Mouse (Mus musculus): Measurements from ENCODE around the gene Mctp2.

Gene Mctp2

DNA sequence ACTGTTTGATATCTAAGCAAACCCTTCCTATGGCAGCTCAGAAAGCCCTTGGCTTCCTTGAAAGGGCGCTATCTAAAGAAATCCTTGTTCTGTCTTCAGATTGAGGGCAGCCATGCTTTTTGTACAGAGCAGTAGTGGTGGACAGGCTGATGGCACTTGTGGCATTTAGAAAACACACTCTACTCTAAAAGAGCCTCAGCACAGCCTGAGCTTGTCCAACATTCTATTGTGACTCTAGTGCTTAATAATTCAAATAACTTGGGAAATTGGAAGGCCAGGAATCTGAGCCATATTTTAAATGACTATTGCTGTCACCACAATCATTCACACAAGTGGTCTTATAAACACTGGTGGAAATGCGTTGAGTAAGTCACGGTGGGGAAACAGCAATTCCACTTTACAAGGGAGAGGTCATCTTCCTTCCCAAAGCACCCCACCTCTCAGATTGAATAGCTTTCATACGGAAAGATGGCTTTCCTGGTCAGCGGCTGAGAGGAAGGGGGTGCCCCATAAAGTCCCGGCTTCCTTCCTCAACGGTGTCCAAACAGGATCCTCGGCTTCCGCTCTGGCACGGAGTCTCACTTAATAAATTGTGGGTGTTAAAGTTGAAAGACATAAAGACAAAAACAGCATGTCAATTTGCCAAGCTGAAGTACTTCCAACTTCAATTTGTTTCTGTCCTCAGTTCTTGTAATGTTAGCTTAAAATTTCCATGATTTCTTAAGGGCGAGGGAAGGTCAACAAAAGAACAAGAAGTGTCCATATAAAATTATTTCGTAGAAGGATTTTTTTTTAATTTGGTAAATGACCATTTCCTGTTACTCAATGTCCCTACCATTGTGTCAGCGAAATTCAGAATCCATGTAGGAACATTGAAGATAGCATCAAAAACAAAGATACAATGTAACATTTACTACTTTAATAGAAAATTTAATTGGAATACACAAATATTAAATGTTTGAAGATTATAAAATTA lies 140.4 kb downstream of the Mctp2 start:
- DNase-seq: no peak

DNA sequence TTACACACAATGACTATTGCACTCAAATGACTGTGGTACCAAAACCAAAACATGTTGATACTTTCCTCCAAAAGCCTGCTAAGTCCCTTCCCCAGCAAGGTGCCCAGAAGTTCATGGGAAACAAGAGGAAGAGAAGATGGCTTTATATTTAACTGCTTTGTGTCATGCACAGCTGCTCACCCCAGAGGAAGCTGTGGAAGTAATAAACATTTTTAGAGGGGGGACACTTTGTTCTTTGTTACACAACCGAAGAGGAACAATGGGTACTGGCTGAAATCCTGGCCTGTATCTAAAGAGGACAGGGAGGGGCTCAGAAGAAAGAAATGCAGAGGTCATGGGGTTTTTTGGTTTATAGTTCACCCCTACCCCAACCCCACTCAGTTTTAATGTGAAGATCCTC lies 144.2 kb downstream of the Mctp2 start:
- no peak for DNase-seq

DNA sequence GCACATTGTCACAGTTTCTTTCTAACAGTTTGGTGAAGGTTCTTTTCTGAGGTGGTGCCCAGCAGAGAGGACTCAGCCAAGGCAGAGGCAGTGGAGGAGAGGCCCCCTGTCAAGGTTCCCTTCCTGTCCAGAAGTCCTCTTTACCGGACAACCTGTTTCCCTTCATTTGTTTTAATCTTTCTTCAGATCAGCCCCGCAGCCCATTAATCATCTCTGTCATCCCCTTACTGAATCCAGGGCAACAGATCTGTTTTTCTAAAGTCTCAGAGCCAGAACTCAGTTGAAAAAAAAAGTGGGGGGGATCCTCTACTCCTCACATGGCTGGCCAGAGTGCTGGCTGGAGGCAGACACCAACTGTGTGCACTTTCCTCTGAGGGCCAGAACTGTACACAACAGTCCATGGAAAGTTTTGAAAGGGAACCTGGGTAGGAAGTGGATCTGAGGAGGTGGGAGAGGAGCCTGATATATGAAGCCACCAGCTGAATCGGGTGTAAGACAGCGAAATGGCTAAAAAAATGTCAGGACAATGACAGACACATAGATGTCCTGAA lies 146.8 kb downstream of the Mctp2 start:
- no peak for DNase-seq

DNA sequence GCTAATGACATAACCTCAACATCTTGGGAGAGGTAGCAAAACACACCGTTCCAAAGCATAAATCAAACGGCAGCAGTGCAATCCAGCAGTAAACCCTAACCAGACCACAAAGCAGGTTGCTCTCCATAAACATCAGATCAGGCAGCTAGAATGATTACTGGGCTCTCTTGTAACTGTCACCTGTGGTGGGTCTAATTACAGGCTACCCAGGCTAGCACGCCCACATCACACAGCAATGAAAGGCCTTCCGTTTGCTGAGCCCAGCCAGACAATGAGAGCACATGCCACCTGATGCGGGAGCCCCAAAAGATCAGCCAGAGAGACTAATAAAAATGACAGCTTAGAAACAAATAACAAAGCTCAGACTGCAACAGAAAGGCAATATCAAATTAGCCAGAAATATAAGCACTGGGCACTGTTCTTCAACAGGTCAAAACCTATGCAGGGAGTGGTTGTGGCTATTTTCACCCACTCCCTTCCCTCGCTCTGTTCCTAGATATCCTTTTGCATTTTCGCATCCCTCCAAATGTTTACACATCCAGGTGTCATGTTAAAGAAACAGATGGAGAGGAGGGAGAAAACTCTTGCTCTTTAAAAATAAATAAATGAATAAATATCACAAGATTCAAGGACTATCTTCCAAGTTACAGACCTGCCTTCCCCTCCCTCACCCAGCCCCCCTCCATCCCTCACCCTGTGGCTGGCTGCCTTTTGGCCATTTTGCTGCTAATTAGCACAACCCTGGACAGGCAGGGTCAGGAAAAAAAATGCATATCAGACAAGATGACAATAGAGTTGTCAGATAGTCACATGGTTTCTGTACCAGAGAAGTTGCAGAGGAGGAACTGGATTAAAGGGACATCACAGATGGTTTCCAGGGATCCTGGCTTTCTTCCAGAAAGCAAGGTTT lies 155.4 kb downstream of the Mctp2 start:
- no peak for DNase-seq

DNA sequence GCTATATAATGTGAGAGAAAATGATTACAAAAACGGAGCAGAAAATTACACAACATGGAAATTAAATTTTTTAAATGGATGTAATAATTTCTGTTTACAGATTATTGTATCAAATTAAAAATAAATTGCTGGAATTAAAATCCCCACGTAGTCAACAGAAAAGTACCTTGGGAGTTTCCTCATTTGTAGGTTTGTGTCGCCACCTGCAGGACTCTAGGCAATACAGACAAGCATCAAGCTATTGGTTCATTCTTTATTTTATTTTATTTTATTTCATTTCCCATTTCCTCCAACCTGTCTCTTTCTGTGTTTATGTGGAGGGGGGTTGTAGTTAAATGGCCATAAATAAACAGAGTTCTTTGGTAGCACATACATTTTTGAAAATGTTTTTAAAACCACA lies 157.3 kb downstream of the Mctp2 start:
- no peak for DNase-seq

DNA sequence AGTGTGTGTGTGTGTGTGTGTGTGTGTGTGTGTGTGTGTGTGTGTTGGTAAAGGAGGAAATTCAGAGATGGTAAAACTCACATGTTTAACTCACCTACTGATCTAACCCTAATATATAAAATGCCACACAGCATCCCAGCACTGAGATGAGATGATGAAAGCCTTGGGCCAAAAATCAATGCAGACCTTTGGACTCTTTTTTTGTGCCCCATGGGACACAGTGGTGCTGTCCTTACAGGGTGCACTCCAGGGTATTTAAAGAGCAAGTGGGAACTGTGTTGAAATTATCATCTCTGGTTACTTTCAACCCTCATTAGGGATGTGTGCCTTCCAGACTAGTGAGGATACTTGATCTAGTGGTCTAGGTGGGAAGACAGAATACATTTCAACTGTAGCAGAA lies 159.6 kb downstream of the Mctp2 start:
- DNase-seq: no peak

DNA sequence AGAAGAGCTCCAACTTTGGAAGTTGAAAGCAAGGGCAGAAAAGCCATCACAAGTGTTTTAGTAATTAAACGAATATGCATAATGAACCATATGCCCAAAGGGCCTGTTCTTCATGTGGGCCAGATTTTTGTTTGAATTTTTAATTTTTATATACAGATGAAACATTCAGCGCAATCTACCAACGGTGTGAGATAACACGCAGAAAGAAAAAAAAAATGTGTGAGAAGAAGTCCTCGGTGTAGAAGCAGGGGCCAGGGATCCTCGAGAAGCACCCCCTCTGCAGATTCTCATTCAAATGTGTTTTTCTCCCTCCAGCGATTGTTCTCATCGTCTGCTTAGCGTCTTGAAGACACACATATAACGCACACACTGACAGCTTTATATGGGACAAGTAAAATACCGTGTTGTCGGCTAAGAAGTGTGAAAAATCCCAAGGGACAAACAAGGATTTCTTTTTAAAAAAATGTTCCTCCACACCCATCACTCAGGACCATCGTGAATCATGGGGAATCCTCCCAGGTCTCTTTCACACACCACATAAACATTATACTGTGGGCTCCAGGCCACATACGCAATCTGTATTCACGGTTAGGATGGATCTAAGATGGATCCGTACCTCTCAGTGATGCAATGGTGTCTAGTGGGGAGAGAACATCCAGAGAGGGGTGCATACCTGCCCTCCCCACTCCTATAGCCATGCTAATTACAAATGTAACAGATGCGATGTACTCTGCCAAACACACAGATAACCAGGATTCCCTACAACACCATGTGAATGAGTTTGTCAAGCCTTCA lies 160.5 kb downstream of the Mctp2 start:
- no peak for DNase-seq

DNA sequence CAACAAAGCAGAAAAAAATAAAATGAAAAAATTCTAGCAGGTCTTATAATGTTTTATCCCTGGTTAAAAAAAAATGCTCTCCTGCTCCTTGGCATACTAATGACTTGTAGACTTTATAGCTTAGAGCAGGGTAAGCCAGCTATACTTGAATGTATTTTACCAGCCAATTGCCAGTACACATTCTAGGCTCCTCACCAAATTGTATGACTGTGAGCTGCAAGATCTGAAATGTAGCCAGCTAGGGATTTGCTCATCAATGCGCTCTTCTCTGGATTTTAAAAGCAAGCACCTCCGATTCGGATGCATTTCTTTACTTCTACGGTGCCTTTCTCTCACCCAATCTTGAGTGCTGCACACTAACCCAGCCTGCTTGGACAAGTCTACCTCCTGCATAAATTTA lies 167.7 kb downstream of the Mctp2 start:
- no peak for DNase-seq

DNA sequence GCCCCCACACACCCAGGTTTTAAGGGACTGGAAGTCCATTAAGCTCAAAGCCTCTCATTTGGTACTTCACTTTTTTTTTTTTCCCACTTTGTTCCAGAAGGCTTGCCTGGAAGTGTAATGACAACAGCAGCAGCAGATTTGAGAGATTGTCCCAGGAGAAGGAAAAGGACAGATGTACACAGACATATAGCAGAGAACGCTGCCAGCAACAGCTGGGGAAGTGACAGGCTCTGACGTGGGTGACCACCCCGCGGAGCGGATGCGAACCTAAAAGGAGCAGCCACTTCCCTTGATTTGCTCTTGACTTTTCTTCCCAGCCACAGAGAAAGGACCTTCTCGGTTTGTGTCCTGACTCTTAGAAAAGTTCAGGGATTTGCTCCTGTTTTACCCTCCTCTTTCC lies 185.4 kb downstream of the Mctp2 start:
- DNase-seq: no peak

DNA sequence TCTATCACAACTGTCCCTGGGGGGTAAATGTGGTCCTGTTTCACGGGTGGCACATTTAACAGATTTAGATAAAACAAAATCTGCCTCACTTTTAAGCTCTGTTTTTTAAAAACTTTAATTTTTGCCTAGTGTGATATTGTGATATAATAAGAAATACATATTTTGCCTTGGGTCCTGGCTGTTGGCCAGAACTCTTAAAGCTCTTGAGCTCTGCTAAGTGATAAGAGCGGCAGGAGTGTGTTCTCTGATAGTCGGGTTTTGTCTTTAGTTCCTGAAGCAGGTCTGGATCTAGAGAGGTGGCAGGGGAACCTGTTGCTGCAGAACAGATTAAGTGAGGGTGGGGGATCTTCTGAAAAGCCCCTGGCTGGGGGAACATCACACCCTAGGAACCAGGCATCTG lies 186.7 kb downstream of the Mctp2 start:
- no peak for DNase-seq

DNA sequence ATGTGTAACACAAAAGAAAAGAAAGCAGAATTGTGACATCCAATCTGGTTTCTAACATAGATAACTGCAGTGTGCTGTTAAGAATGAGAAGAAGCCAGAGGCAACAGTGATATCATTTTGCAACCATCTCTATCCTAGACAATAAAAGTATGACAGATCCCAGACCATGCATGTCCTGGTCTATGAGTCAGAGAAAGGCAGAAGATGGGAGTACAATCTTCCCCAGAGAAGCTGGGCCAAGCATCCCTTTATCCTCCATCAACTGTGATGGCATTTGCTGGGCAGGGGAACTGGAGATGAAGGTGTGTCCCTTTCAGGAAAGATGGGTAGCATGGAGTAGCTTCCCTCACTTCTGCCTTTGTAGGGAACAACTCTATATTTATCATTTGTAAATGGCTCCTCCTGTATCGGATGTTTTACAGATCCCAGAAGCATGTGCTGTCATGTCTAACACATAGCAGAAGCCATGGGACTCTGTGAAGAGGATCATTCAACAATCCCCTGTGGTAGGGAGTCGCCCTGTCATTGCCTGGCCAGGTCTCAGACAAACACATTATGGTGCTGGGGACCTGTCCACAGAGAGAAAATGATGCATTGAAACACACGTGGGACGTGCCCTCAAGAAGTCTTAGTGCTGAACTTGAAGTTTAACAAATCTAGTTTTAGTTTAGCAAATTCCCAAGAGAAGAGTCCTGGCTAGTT lies 188.9 kb downstream of the Mctp2 start:
- DNase-seq: no peak

DNA sequence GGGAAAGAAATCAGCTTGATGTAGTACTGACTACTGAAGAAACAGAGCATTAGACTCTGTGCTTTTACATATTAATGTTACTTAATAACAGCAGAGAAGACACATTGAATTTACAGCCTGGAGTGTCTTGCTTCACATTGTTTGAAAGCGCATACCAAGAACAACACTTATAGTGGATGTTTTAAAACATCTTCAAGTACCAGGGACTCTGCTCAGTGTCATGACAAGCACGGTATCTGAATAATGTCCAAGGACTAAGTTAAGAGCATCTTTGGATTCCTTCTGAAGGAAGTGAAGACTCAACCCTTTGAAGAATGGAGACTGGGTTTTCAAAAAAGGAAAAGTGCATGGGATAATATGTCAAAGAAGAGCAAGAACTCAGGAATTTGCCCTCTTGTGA lies 191.3 kb downstream of the Mctp2 start:
- no peak for DNase-seq

DNA sequence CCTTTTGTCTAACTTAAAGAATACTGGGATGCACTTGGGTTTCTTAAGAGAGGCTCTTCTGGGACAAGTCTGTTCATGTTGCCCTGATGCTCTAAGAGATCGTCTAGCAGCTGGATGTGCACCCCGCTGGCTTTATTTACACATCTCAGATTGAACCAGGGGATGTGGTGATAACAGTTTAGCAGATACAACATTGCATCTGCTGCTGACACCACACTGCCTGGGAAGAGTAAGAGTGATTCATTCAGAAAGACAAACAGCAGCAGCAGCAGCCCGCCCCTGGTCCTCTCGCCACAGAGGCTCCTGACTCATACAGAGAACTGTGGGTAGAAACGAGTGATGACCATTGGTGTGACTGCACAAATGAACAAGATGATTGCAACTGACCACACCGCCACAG lies 195.8 kb downstream of the Mctp2 start:
- no peak for DNase-seq

DNA sequence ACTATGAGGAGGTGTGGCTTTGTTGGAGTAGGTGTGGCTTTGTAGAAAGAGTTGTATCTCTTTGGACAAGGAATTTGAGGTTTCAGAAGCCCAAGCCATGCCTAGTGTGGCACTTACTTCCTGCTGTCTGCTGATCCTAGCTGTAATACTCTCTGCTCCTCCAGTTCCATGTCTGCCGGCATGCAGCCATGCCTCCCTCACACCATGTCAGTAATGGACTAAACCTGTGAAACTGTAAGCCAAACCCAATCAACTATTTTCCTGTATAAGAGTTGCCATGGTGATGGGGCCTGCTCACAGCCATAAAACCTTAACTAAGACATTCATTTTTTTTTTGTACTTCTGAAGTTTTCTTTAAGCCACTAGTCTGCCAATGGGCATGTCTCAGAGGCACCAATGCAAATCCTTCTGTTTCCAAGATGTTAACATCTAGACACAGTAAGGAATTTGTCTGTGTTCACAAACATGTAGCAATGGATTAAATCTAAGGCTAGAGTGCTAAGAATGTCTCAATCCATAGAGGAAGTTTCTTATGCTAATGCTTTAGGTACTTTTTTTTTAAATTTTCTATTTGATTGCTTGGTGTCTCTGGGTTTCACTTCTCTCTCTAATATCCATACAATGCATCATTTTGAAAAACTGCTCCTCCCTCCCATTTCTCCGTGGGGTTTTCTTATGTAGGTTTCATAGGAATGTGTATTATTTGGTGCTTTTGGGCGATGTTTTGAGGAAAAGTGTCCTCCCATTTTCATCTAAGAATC lies 197.6 kb downstream of the Mctp2 start:
- DNase-seq: no peak

DNA sequence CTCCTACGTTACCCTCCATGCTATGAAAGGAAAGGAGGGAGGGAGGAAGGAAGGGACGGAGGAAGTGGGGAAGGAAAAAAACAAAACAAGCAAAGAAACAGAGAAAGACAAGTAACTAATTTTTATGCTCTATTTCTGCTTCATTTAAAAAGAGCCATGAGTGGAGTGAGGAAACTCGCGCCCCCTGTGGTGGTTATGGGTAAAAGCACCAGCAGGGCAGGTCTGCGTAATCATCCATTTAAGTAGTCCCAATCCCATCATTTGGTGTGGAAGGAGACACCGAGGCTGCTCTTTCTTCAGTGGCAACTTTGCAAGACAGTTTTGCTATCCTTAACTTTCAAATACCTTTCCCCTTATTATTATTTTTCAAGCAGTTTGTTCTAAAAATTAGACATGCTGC lies 202.2 kb downstream of the Mctp2 start:
- no peak for DNase-seq

DNA sequence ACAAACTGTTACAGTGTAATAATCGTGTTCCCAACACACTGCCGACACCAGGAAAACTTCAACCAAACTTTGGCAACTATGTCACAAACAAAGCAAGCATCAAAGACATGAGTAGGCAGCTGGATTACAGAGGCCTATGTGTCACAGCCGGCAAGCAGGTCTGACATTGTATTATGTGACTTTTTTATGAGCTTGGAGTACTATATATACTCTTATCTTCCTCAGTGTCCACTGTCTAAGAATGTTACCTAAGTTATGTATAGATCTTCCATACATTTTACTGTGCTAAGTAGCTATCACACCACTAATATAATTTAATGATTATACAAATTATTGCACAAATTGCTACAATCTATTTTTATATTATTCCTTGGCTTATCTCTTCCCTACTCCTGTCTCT lies 202.8 kb downstream of the Mctp2 start:
- DNase-seq: no peak

DNA sequence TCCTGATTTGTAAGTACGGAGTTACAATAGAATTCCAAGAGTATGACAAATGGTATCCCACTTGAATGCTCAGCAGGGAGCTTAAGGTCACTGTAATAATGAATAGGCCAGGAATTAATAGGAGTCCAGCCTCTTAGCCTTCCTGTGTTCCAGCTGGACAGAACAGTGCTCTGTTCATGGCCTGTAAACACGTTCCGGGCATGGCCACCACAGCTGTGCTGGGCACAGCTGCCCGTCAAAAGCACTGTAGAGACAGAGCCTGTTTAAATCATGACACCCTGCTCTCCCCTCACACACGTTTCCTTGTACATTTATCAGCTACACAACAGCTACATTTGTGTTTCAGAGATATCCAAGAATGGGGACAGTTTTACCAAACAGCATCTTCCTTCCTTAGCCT lies 205.7 kb downstream of the Mctp2 start:
- no peak for DNase-seq

DNA sequence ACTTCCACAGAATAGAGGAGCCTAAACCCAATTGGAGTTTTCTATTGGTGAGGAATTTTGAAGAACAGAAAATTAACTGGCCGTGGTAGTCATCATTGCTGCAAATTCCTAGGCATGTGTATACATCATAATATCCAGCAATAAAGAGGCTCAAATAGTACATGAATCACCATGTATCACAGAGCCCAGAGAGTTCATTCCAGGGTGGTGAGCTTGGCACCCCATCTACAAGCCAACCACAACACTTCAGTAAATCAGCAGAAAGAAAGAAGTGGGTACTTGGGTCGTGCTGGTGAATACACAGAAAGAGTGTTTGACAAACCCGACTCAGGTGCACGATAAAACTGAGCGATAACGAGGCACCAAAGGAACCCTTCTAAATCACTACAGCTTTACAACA lies 207.8 kb downstream of the Mctp2 start:
- DNase-seq: no peak

DNA sequence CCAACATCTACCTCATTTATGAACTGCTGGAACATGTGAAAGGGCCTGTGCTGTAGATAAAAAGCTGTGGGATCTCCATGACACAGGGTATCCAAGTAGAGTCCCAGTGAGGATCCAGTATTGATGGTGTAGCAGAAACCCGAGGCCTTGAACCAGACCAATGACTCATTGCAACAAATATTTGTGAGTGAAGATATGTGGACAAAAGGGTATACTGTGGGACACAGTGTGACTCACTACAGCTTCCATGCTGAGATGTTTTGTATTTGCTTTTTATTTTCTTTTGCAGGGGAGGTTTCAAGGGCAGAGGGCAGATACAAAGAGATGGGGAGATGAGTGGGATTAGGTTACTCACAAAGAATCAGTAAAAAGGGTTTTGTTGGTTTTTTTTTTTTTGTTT lies 209.4 kb downstream of the Mctp2 start:
- no peak for DNase-seq

DNA sequence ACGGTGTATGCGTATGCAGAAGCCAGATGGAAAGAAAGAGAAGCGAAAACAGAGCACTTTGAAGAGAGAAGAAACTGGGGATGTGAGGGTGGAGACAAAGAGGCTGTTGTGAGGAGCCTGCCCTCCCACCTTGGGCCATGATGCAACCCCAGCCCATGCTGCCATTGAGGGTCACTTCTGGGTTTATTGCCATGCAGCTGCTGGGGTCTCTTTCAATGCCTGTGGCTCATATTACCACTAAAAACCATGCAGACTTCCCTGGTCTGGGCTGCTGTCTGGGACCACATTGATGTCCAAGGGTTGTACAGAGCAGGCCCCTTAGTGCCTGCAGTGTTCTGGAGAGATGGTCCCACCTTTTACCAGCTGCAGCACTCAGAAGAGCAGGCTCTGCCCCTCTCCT lies 210.0 kb downstream of the Mctp2 start:
- no peak for DNase-seq

DNA sequence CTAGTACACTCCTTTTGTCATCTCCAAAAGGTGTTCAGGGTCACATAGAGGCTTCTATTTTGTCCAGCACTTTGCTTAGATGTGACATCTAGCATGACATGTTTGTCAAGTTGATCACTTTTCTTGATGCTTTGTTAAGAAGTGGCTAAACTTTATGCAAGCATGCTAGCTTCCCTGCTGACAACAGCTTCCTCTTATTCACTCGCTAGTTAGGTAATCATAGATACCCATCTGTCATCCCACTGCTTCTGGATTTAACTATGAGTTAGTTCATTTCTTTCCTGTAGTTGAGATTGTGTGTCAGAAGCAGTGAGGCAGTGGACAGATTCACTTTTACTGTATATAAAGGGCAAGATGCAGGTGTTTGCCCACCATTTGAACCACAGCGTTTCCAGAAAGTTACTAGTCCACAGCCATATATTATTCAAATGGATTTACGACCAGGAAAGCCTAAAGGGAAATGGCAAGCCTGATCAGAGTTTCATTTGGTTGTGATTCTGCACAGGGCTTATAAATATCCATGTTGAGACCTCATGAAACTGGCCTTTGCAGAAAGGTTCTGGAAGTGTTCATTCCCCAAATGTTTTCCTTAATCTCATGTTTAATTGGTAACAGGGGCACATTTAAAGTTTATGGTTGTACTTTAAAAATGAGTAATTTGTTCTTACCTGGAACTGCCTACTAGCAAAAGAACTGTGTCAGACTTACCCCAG lies 216.8 kb downstream of the Mctp2 start:
- no peak for DNase-seq
